Mouse (Mus musculus): ENCODE measurements at regions not wholly inside any gene's neighbourhood (a gene's known extent, or its start where the extent isn't known, plus 50 kb on each side); places are given as distances from the start of the nearest gene placed in this dataset.

DNA sequence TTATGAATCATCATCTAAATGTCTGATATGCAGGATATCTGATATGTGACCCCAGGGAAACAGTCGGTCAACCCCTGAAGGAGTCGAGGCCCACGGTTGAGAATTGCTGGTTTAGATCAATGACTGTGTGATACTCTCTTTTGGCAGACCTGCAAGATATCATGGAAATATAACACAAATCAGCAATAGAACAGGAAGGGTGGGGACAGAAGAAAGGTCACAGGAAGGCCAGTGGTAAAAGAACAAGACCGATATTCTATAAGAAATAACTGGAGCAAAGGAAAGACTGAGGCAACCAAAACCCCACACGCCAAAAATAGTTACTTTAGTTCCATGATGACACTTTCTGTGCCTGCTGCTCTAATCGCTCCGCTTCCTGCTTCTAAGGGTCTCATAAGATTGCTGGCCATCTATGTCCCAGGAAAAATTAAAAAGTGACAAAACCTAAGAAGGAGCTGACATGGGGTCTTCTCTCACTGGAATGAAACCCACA lies 103.2 kb downstream of the Nfkbiz start:
- Histone ChIP-seq H3K4me3 (ENCODE audit: low read depth, low read length) (no peak overlapping the region), H3K36me3 (replicated peaks) (no peaks in the 10 kb centered on the region), H3K4me1 (ENCODE audit: insufficient read depth, low read depth, low read length) (no peaks in the 10 kb centered on the region), H3K27me3 (ENCODE audit: insufficient read depth, low read length) (no peaks in the 10 kb centered on the region), H3K9me3 (replicated peaks) (no peaks in the 10 kb centered on the region)
- ATAC-seq (ENCODE audit: extremely low read depth, insufficient number of reproducible peaks, low FRiP score, poor library complexity, severe bottlenecking) (no peak), DNase-seq (ENCODE audit: low spot score) (no peak)
- TF ChIP-seq GATA1 (IDR thresholded peaks at IDR 0.05; ENCODE audit: borderline replicate concordance, low read length): no peak
- no peak for TF ChIP-seq GATA2 (IDR thresholded peaks at IDR 0.05; ENCODE audit: borderline replicate concordance, low read depth, low read length)
- no peak for TF ChIP-seq POLR2AphosphoS5 (IDR thresholded peaks at IDR 0.05; ENCODE audit: insufficient replicate concordance, low read depth, low read length)
- no peak for TF ChIP-seq TAL1 (conservative IDR thresholded peaks at IDR 0.05; ENCODE audit: low read depth, low read length)

DNA sequence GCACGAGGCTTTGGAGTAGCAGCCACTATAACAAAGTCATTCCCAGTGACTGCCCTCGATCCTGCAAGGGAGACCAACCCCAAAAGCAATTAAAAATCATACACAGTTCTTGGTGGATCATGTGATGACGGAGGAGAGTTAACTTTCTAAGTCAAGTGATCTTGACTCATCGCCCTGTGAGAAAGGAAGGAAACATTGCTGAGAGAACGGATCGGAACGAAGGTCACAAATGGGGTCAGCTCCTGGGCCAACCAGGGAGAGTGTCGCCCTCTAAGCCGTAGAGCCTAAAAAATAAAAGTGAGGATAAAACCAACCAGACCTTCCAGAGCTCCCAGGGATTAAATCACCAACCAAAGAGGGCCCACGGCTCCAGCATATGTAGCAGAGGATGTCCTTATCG lies 104.4 kb downstream of the Nfkbiz start:
- no peak for DNase-seq (ENCODE audit: low spot score)
- H3K9me3 ChIP-seq (replicated peaks): no peaks in the 10 kb centered on the region
- no peak overlapping the region for H3K4me3 ChIP-seq (ENCODE audit: low read depth, low read length)
- no peak for ATAC-seq (ENCODE audit: extremely low read depth, insufficient number of reproducible peaks, low FRiP score, poor library complexity, severe bottlenecking)
- H3K4me1 ChIP-seq (ENCODE audit: insufficient read depth, low read depth, low read length): no peaks in the 10 kb centered on the region
- H3K27me3 ChIP-seq (ENCODE audit: insufficient read depth, low read length): no peaks in the 10 kb centered on the region
- TF ChIP-seq GATA1 (IDR thresholded peaks at IDR 0.05; ENCODE audit: borderline replicate concordance, low read length) (no peak), GATA2 (IDR thresholded peaks at IDR 0.05; ENCODE audit: borderline replicate concordance, low read depth, low read length) (no peak), POLR2AphosphoS5 (IDR thresholded peaks at IDR 0.05; ENCODE audit: insufficient replicate concordance, low read depth, low read length) (no peak), CTCF (IDR thresholded peaks at IDR 0.05; ENCODE audit: low read depth, low read length) (no peak), TAL1 (conservative IDR thresholded peaks at IDR 0.05; ENCODE audit: low read depth, low read length) (no peak)
- H3K36me3 ChIP-seq (replicated peaks): no peaks in the 10 kb centered on the region

DNA sequence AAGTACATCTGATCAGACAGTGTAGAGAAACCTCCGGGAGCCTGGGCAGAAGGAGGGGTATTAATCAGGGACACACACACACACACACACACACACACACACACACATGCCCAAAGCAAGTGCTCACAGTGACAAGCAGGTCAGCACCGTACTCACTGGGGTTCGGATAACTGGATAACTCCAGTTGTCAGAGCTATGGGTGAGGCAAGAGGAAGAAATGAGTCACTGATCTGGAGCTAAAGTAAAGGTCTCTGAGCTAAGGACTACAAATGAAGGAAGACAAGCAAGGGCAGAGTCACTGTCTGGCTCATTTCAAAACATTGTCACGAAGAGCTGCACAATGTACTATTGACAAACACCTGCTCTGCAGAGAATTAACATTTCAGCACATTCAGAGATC lies 104.9 kb downstream of the Nfkbiz start:
- H3K9me3 ChIP-seq (replicated peaks): no peaks in the 10 kb centered on the region
- no peaks in the 10 kb centered on the region for H3K27me3 ChIP-seq (ENCODE audit: insufficient read depth, low read length)
- no peaks in the 10 kb centered on the region for H3K4me1 ChIP-seq (ENCODE audit: insufficient read depth, low read depth, low read length)
- no peak overlapping the region for H3K4me3 ChIP-seq (ENCODE audit: low read depth, low read length)
- no peak for DNase-seq (ENCODE audit: low spot score)
- no peak for ATAC-seq (ENCODE audit: extremely low read depth, insufficient number of reproducible peaks, low FRiP score, poor library complexity, severe bottlenecking)
- no peaks in the 10 kb centered on the region for H3K36me3 ChIP-seq (replicated peaks)
- no peak for TF ChIP-seq TAL1 (conservative IDR thresholded peaks at IDR 0.05; ENCODE audit: low read depth, low read length)
- no peak for TF ChIP-seq GATA1 (IDR thresholded peaks at IDR 0.05; ENCODE audit: borderline replicate concordance, low read length)
- no peak for TF ChIP-seq GATA2 (IDR thresholded peaks at IDR 0.05; ENCODE audit: borderline replicate concordance, low read depth, low read length)
- no peak for TF ChIP-seq CTCF (IDR thresholded peaks at IDR 0.05; ENCODE audit: low read depth, low read length)
- TF ChIP-seq POLR2AphosphoS5 (IDR thresholded peaks at IDR 0.05; ENCODE audit: insufficient replicate concordance, low read depth, low read length): no peak

DNA sequence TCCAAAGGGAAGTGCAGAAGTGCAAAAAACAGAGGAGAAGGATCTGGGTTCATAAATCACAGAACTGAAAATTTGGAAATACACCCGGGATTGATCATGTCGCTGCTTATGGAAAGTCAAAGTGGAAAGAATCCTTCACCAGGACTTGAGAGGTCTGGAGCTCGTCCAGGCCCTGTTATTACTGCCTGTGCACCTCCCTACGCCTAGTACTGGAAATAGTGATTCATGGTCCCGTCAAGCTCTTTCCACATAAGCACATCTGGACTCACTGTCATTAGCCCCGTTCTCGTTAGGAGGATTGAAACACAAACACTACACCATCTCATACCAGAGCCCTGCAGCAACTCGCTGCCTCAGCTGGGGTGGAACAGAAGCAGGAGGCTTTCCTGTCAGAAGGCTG lies 107.7 kb downstream of the Nfkbiz start:
- Histone ChIP-seq H3K4me3 (ENCODE audit: low read depth, low read length) (no peak overlapping the region), H3K36me3 (replicated peaks) (no peaks in the 10 kb centered on the region), H3K27me3 (ENCODE audit: insufficient read depth, low read length) (no peaks in the 10 kb centered on the region), H3K4me1 (ENCODE audit: insufficient read depth, low read depth, low read length) (no peaks in the 10 kb centered on the region), H3K9me3 (replicated peaks) (no peaks in the 10 kb centered on the region)
- no peak for TF ChIP-seq GATA1 (IDR thresholded peaks at IDR 0.05; ENCODE audit: borderline replicate concordance, low read length)
- TF ChIP-seq GATA2 (IDR thresholded peaks at IDR 0.05; ENCODE audit: borderline replicate concordance, low read depth, low read length): no peak
- TF ChIP-seq TAL1 (conservative IDR thresholded peaks at IDR 0.05; ENCODE audit: low read depth, low read length): no peak
- TF ChIP-seq CTCF (IDR thresholded peaks at IDR 0.05; ENCODE audit: low read depth, low read length): no peak
- ATAC-seq (ENCODE audit: extremely low read depth, insufficient number of reproducible peaks, low FRiP score, poor library complexity, severe bottlenecking) (no peak), DNase-seq (ENCODE audit: low spot score) (no peak)

DNA sequence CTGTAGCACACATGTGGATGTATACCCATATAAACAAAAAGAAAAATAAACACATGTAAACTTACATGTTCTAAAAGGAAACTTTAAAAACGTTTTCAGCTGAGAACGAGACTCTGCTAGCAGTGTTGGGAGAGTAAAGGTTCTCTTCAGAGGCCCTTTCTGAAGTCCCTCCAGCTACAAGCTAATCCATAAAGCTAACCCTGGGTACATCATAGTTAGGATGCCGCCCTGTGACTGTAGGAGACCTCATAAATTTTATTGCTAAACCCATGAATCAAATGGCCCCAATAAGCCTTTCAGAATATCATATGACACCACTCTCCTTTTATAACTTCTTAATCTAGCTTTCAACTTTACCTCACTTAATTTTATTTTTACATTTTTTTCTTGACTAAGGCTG lies 112.2 kb downstream of the Nfkbiz start:
- Histone ChIP-seq H3K36me3 (replicated peaks) (no peaks in the 10 kb centered on the region), H3K4me3 (ENCODE audit: low read depth, low read length) (no peak overlapping the region)
- TF ChIP-seq GATA2 (IDR thresholded peaks at IDR 0.05; ENCODE audit: borderline replicate concordance, low read depth, low read length): no peak
- no peak for TF ChIP-seq GATA1 (IDR thresholded peaks at IDR 0.05; ENCODE audit: borderline replicate concordance, low read length)
- no peak for TF ChIP-seq CTCF (IDR thresholded peaks at IDR 0.05; ENCODE audit: low read depth, low read length)
- TF ChIP-seq POLR2AphosphoS5 (IDR thresholded peaks at IDR 0.05; ENCODE audit: insufficient replicate concordance, low read depth, low read length): no peak
- no peak for TF ChIP-seq TAL1 (conservative IDR thresholded peaks at IDR 0.05; ENCODE audit: low read depth, low read length)

DNA sequence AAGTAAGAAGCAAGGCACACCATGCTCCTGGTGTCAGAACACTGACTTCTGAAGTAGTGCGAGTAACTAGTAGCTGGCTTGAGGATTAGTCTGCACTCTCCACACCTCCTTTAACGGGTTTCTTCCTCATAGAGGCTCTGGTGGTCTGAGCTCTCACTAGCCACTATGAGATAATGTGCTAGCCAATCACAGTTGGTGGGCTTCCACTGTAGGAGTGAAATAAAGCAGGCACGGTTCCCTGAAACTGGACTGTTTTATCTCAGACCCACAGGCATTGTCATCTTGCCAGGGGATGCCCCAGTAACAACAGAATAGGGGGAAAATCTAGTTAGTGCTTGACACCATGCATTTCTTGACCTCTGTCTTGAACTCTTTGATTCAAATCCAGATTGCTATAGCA lies 118.3 kb downstream of the Nfkbiz start:
- no peaks in the 10 kb centered on the region for H3K36me3 ChIP-seq (replicated peaks)
- H3K4me3 ChIP-seq (ENCODE audit: low read depth, low read length): no peak overlapping the region
- ATAC-seq (ENCODE audit: extremely low read depth, insufficient number of reproducible peaks, low FRiP score, poor library complexity, severe bottlenecking) (no peak), DNase-seq (ENCODE audit: low spot score) (no peak)
- H3K9me3 ChIP-seq (replicated peaks): no peaks in the 10 kb centered on the region
- TF ChIP-seq GATA1 (IDR thresholded peaks at IDR 0.05; ENCODE audit: borderline replicate concordance, low read length) (no peak), CTCF (IDR thresholded peaks at IDR 0.05; ENCODE audit: low read depth, low read length) (no peak), TAL1 (conservative IDR thresholded peaks at IDR 0.05; ENCODE audit: low read depth, low read length) (no peak), POLR2AphosphoS5 (IDR thresholded peaks at IDR 0.05; ENCODE audit: insufficient replicate concordance, low read depth, low read length) (no peak), GATA2 (IDR thresholded peaks at IDR 0.05; ENCODE audit: borderline replicate concordance, low read depth, low read length) (no peak)
- no peaks in the 10 kb centered on the region for H3K4me1 ChIP-seq (ENCODE audit: insufficient read depth, low read depth, low read length)
- H3K27me3 ChIP-seq (ENCODE audit: insufficient read depth, low read length): no peaks in the 10 kb centered on the region

More for the DNA sequence above, 112.2 kb downstream of the Nfkbiz start:
- ATAC-seq (ENCODE audit: extremely low read depth, insufficient number of reproducible peaks, low FRiP score, poor library complexity, severe bottlenecking) (no peak), DNase-seq (ENCODE audit: low spot score) (no peak)
- no peaks in the 10 kb centered on the region for H3K9me3 ChIP-seq (replicated peaks)
- H3K4me1 ChIP-seq (ENCODE audit: insufficient read depth, low read depth, low read length): no peaks in the 10 kb centered on the region
- H3K27me3 ChIP-seq (ENCODE audit: insufficient read depth, low read length): no peaks in the 10 kb centered on the region
